Mouse (Mus musculus) liver, embryonic 13.5 days (tissue): ENCODE measurements around the gene Fos. TPM values are rescaled to one million over a fixed set of nuclear protein-coding genes. Genes with fewer than 3 reads are reported as not detected.

Source experiments
- polyA plus RNA-seq: library from polyadenylated mRNA; unstranded; fragments of >200 nt; fragmentation: Nextera tagmentation; extraction: Ambion mirVana; gene quantifications from 2 replicates; pipeline ENCODE4 v1.2.1, GENCODE M21; 2015

Fos gene
- polyA plus RNA-seq, 1 experiment from 2014 or later = 1.5 TPM

Other genes starting within 250 kb of the Fos start
- 2.8 and 3.0 TPM in 2 replicates for gene Mlh3, start 203.3 kb upstream of the Fos start, polyA plus RNA-seq
- gene Acyp1, start 185.5 kb upstream of the Fos start, polyA plus RNA-seq = 66.3 and 71.4 TPM in 2 replicates
- 0.12 and 0.14 TPM in 2 replicates for gene Zc2hc1c, start 185.3 kb upstream of the Fos start, polyA plus RNA-seq
- gene Nek9, start 134.5 kb upstream of the Fos start, polyA plus RNA-seq = 5.0 and 6.1 TPM in 2 replicates
- gene Tmed10, start 99.0 kb upstream of the Fos start, polyA plus RNA-seq = 175 and 191 TPM in 2 replicates
- gene Jdp2, start 125.1 kb downstream of the Fos start, polyA plus RNA-seq = 0.12 and 0.17 TPM in 2 replicates
- 4.3 and 4.7 TPM in 2 replicates for gene Batf, start 212.8 kb downstream of the Fos start, polyA plus RNA-seq